Mouse (Mus musculus) layer of hippocampus, adult 18-20 months (tissue): ENCODE measurements around the gene Mad1l1. TPM values are rescaled to one million over a fixed set of nuclear protein-coding genes. Genes with fewer than 3 reads are reported as not detected.
"Not testable (repeated sequence)": the region's sequence is repeated elsewhere in the genome, so short reads cannot be mapped to it uniquely, and the experiment has no call there.

Experiments used
- DNase-seq, 2 experiments: peaks; one replicate each; pipeline ENCODE4 v3.0.0; 2022; ENCODE audit warnings: low spot score in 2 of 2
- long read RNA-seq: library from polyadenylated mRNA; stranded (forward); transcript quantifications from one replicate; pipeline ENCODE4 v2.0.0, GENCODE M21; 2021
- total RNA-seq, 2 experiments: library from RNA; stranded (reverse); gene quantifications; 2 replicates each; pipeline ENCODE4 v1.2.3; 2021

Gene Mad1l1
- 10 to 100 TPM; 14.1 to 16.9 TPM for total RNA-seq
- long read RNA-seq, transcript Mad1l1-201 (18 exons, 2,640 nt) = major isoform, 11 of 29 reads
- long read RNA-seq, partial matches to known transcripts = 1 of 29 reads
- long read RNA-seq, other reads (novel, unspliced or antisense) = 17 of 29 reads

GRCm38 (mm10) chr5:140321042-140321755 lies at the start of gene Mad1l1, which contains the start of gene Nudt1:
Mad1l1 (minus strand) TSS chr5:140321552.
Nudt1 (plus strand) TSS chr5:140321656.
- DNase-seq = peak; percentile 81 to 92

DNA sequence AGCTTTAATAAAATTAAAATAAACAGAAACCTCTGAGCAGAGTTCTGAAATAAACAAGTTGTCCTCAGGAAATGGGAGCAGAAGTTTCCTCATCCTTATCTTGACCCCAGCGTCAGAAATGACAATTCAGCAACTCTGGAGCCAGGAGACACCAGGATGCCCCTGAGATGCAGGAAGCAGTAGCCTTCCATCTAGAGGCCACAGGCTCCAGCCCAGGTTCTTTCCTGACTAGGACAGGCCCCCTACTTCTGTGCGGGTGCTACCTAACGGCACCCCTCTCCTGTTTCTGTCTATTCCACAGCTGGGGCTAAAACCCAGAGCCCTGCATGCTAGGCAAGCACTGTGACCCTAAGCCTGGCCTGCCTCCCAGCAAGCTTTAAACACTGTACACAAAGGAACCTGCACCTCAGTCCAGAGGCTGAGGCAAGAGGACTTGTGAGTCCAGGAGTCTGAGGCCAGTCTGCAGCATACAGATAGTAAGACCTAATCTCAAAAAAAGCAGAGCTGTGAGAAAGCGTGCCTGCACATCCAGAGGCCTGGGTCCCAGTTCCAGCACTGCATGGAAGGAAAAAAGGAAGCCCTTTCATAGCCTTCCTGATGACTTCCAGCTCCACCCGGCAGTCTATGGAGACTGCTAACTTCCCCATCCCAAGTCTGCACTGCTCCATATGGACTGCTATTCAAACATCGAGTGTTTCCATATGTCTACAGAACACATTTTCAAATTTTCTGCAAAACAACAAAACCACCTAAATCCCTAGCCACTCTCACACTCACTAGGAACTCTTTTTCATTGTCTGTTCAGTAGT lies 49.3 kb upstream of the Mad1l1 start:
- no peak for DNase-seq

GRCm38 (mm10) chr5:140369466-140369865 lies 48.1 kb upstream of the Mad1l1 start:
- no peak for DNase-seq

- no peak for DNase-seq
These were observed 47.6 kb upstream of the Mad1l1 start for GRCm38 (mm10) chr5:140368926-140369325.

DNA sequence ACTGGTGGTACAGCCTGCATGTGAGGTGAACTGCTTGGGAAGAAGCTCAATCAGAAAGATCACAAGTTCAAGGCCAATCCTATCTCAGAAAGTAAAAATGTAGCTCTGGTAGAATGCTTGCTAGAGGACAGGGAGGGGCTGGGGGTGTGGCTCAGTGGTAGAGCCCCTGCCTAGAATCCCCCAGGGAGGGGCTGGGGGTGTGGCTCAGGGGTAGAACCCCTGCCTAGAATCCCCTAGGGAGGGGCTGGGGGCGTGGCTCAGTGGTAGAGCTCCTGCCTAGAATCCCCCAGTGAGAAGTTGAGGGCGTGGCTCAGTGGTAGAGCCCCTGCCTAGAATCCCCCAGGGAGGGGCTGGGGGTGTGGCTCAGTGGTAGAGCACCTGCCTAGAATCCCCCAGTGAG lies 46.8 kb upstream of the Mad1l1 start:
- DNase-seq = not testable (repeated sequence)

- no peak for DNase-seq
These were observed 43.1 kb upstream of the Mad1l1 start for GRCm38 (mm10) chr5:140364415-140364814.

DNA sequence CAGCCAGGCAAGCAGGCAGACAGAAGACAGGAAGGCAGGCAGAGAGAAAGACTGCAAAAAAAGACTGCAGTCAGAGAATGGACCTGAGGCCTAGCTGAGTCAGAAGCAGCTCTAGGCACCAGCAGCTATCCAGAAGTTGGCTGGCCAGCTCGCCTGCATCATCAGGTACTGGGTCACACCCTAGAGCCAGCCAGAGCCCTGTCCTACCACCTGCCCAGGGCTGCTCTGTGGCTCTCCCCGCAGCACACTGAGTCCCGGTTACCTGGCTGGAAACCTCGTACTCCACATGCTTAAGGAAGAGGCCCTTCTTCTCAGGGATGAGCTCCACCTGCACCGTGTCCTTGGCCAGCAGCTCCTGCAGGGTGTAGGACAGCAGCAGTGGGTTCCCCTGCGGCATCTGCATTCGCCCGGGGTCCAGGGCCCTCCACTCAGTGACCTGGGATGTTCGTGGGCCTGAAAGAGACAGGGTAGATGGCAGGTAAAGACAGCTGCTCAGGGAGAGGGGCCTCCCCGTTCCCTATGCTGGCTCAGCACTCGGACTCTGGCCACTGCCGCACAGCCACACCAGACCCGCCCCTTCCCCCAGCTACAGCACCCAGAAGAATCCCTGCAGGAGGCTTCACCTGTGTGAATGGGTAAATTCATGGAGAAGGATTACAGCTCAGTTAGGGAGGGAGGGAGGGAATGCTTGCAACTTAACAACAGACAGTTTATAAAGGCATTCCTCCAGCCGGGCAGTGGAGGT lies 38.8 kb upstream of the Mad1l1 start:
- DNase-seq = no peak

GRCm38 (mm10) chr5:140357466-140357865 lies 36.1 kb upstream of the Mad1l1 start:
- DNase-seq = no peak

GRCm38 (mm10) chr5:140355934-140356333 lies 34.6 kb upstream of the Mad1l1 start:
- DNase-seq = no peak

DNA sequence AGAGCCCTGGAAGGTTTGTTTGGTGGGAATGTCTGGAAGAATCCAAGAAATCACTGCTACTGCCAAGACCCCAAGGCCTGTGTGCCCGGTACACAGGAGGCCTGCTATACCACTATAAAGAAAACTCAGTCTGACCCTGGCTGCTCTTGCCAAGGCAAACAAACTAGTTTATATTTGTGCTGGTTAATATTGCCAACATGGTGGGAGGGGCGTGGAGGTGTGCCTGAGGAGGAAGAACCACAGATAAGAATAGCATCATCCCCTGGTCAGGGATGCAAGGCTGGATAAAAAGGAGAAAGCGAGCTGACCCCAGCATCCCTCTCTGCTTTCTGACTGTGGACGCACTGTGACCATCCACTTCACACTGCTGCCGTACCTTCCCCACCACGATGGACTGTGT lies 31.0 kb upstream of the Mad1l1 start:
- no peak for DNase-seq

DNA sequence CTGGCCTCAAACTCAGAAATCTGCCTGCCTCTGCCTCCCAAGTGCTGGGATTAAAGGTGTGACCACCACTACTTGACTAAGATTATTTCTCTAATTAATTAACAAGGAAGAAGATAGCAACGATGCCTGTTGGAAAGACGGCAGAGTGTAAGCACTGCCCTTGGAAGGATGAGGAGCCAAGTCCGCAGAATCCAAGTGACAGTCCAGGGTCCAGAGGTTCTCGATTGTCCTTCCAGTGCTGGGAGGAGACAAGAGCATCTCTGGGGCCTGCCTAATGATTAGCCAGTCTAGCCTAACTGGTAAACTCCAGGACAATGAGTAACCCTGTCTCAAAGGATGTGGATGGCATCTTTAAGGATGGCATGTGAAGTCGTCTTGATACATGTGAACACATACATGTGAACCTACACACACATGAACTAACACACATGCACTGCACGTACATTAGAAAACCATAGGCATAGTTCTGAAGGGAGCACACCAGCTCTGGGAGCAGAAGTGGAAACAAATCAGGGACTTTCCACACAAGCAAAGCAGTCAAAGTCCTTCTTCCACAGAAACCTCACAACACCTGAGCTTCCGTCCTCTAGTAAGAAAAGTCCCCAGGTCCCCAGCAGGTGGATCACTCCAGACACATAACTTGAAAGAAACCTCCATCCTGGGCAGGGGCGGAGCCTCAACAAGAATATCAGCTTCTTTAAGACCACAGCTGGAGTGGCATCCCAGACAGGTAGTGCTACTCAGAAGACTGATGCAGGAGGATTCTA lies 29.6 kb upstream of the Mad1l1 start:
- DNase-seq = no peak

- no peak for DNase-seq
These were observed 28.5 kb upstream of the Mad1l1 start for GRCm38 (mm10) chr5:140349882-140350281.

- DNase-seq = no peak
These were observed 24.7 kb upstream of the Mad1l1 start for GRCm38 (mm10) chr5:140346050-140346449.

GRCm38 (mm10) chr5:140345244-140345643 lies 23.9 kb upstream of the Mad1l1 start:
- no peak for DNase-seq

DNA sequence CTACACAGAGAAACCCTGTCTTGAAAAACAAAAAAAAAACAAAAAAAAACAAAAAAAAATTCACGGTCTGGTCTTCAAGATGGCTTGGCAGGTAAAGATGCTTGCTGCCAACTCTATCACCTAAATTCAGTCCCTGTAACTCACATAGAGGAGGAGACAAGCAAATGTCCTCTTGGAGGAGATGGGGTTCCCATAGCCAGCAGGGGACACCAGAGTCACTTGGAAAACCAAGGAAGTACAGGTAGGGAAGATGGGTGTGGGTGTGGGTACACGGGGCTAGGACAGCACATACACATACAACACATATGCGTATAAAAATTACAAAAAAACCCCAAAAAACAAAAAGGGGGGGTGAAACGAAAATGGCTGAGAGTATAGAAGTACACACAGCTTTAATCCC lies 21.5 kb upstream of the Mad1l1 start:
- no peak for DNase-seq

- no peak for DNase-seq
These were observed 18.5 kb upstream of the Mad1l1 start for GRCm38 (mm10) chr5:140339836-140340235.

DNA sequence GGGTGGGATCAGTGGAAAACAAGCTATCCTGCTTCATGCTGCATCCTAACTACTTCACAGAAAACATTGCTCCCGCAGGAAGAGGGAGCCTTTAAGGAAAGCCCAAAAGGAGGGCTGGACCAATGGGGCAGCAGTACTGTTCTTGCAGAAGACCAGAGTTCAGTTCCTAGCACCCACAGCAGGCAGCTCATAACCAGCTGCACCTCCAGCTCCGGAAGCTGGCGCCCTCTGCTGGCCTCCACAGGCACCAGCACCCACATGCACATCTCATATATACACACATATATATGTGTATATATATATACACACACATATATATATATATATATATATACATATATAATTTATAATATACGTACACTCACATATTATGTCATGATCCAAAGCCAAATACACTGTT lies 17.4 kb upstream of the Mad1l1 start:
- no peak for DNase-seq

GRCm38 (mm10) chr5:140336680-140337079 lies 15.3 kb upstream of the Mad1l1 start:
- peak in 1 of 2 experiments; percentile 34 for DNase-seq

GRCm38 (mm10) chr5:140333631-140334030 lies 12.3 kb upstream of the Mad1l1 start:
- DNase-seq = no peak

GRCm38 (mm10) chr5:140332519-140332918 lies 11.2 kb upstream of the Mad1l1 start:
- DNase-seq = no peak
